Mouse (Mus musculus): ENCODE measurements around the gene Dpp4.

- TF ChIP-seq EP300 (IDR thresholded peaks at IDR 0.05; ENCODE audit: low read depth), result no peak
- TF ChIP-seq CTCF (IDR thresholded peaks at IDR 0.05; ENCODE audit: low read depth), result no peak
Observed at GRCm38 (mm10) chr2:62332465-62332864, 79.6 kb downstream of the Dpp4 start.
